Mouse (Mus musculus): Measurements from ENCODE around the gene Rfpl4b.
A peak's percentile ranks its signal among the peaks of the same experiment; 100 is the strongest.
"Not testable (repeated sequence)": the region's sequence is repeated elsewhere in the genome, so short reads cannot be mapped to it uniquely, and the experiment has no call there.

The Rfpl4b gene

GRCm38 (mm10) chr10:38821679-38822078 lies at the start of gene Rfpl4b:
Gene Rfpl4b, minus strand, starts transcription at chr10:38821779.
- no peak for DNase-seq (ENCODE audit: low read depth, low spot score)

GRCm38 (mm10) chr10:38855186-38855585 lies 33.6 kb upstream of the Rfpl4b start:
- no peak for DNase-seq (ENCODE audit: low read depth, low spot score)

GRCm38 (mm10) chr10:38850006-38850405 lies 28.4 kb upstream of the Rfpl4b start:
- DNase-seq (ENCODE audit: low read depth, low spot score), result not testable (repeated sequence)

GRCm38 (mm10) chr10:38848884-38849499 lies 27.4 kb upstream of the Rfpl4b start:
- DNase-seq (ENCODE audit: low read depth, low spot score), result peak; percentile 40

- no peak for DNase-seq (ENCODE audit: low read depth, low spot score)
Measured at GRCm38 (mm10) chr10:38848231-38848630, 26.7 kb upstream of the Rfpl4b start.

- no peak for DNase-seq (ENCODE audit: low read depth, low spot score)
Measured at GRCm38 (mm10) chr10:38823741-38824140, 2.2 kb upstream of the Rfpl4b start.

- DNase-seq (ENCODE audit: low read depth, low spot score), result no peak
Measured at GRCm38 (mm10) chr10:38806056-38806455, 15.5 kb downstream of the Rfpl4b start.

GRCm38 (mm10) chr10:38804047-38804446 lies 17.5 kb downstream of the Rfpl4b start:
- no peak for DNase-seq (ENCODE audit: low read depth, low spot score)

GRCm38 (mm10) chr10:38803304-38803703 lies 18.3 kb downstream of the Rfpl4b start:
- DNase-seq (ENCODE audit: low read depth, low spot score), result no peak

- no peak for DNase-seq (ENCODE audit: low read depth, low spot score)
Measured at GRCm38 (mm10) chr10:38788612-38789011, 33.0 kb downstream of the Rfpl4b start.
